Mouse (Mus musculus): Measurements from ENCODE around the gene Aldh18a1. TPM values are rescaled to one million over a fixed set of nuclear protein-coding genes. Genes with fewer than 3 reads are reported as not detected.
A peak's percentile ranks its signal among the peaks of the same experiment; 100 is the strongest.

Aldh18a1 gene
- total RNA-seq, 1 experiment from 2014 or later, result 21.0 TPM

GRCm38 (mm10) chr19:40526367-40527014 lies 61.8 kb downstream of the Aldh18a1 start:
- DNase-seq, result no peak

- DNase-seq, result no peak
Observed at GRCm38 (mm10) chr19:40523431-40524005, 64.7 kb downstream of the Aldh18a1 start.

GRCm38 (mm10) chr19:40520403-40520802 lies 67.9 kb downstream of the Aldh18a1 start:
- no peak for DNase-seq

- DNase-seq, result no peak
Observed at GRCm38 (mm10) chr19:40518706-40519105, 69.6 kb downstream of the Aldh18a1 start.

- DNase-seq, result no peak
Observed at GRCm38 (mm10) chr19:40515596-40515995, 72.7 kb downstream of the Aldh18a1 start.

GRCm38 (mm10) chr19:40514376-40514775 lies 73.9 kb downstream of the Aldh18a1 start:
- DNase-seq, result no peak

GRCm38 (mm10) chr19:40513632-40514078 lies 74.6 kb downstream of the Aldh18a1 start, which contains the start of gene Sorbs1:
Gene Sorbs1, minus strand, starts transcription at chr19:40513779.
- DNase-seq, result peak; percentile 98

GRCm38 (mm10) chr19:40512500-40513421 lies 75.5 kb downstream of the Aldh18a1 start:
- DNase-seq, result peak; percentile 16

GRCm38 (mm10) chr19:40511679-40512309 lies 76.5 kb downstream of the Aldh18a1 start:
- DNase-seq, result no peak

- DNase-seq, result no peak
Observed at GRCm38 (mm10) chr19:40511100-40511439, 77.2 kb downstream of the Aldh18a1 start.

- no peak for DNase-seq
Observed at GRCm38 (mm10) chr19:40510387-40511099, 77.7 kb downstream of the Aldh18a1 start.

- DNase-seq, result no peak
Observed at GRCm38 (mm10) chr19:40509274-40509673, 79.0 kb downstream of the Aldh18a1 start.

- DNase-seq, result no peak
Observed at GRCm38 (mm10) chr19:40508851-40509250, 79.4 kb downstream of the Aldh18a1 start.

GRCm38 (mm10) chr19:40506965-40507364 lies 81.3 kb downstream of the Aldh18a1 start:
- no peak for DNase-seq

GRCm38 (mm10) chr19:40504336-40504735 lies 83.9 kb downstream of the Aldh18a1 start:
- DNase-seq, result no peak

Other genes with a start within 250 kb of the Aldh18a1 start
- gene Sorbs1, start 74.7 kb downstream of the Aldh18a1 start, total RNA-seq (2021), result 66.4 and 76.7 TPM in 2 replicates
- gene Tctn3, start 23.8 kb upstream of the Aldh18a1 start, total RNA-seq (2021), result 6.7 and 8.4 TPM in 2 replicates
- 19.6 and 20.3 TPM in 2 replicates for gene Entpd1, start 23.9 kb upstream of the Aldh18a1 start, total RNA-seq (2021)
- 0.27 TPM in 1 of 2 replicates, not detected in the other for gene Cc2d2b, start 160.3 kb upstream of the Aldh18a1 start, total RNA-seq (2021)
- 8.1 and 8.8 TPM in 2 replicates for gene Ccnj, start 242.8 kb upstream of the Aldh18a1 start, total RNA-seq (2021)